Mouse (Mus musculus): Measurements from ENCODE around the gene Nebl. TPM values are rescaled to one million over a fixed set of nuclear protein-coding genes. Genes with fewer than 3 reads are reported as not detected.

Nebl gene
- polyA plus RNA-seq (2015; fragmentation: Nextera tagmentation; extraction: Ambion mirVana): 0.22 and 0.27 TPM in 2 replicates

GRCm38 (mm10) chr2:17730957-17731830, at the start of gene Nebl:
TSS of gene Nebl (minus strand) at chr2:17731464.
- WGBS (ENCODE audit: insufficient replicate concordance): under 1% methylated on average over 56 of the region's 59 CpGs
- no peak within 1 kb of the TSS for H3K9ac ChIP-seq (ENCODE audit: low read depth, low read length)
- peak within 1 kb of the TSS; percentile 66 for H3K4me2 ChIP-seq (ENCODE audit: low read depth, low read length)
- H3K9me3 ChIP-seq (replicated peaks; ENCODE audit: control insufficient read depth, low read length): no peaks in the 10 kb centered on the region
- ATAC-seq (ENCODE audit: low read depth): no peak
- no peaks in the 10 kb centered on the region for H3K36me3 ChIP-seq (ENCODE audit: control insufficient read depth, insufficient read depth)
- H3K27ac ChIP-seq (ENCODE audit: low read length): no peak within 1 kb of the TSS
- H3K4me1 ChIP-seq (ENCODE audit: control insufficient read depth, low read depth, low read length): peaks cover 2% of the 10 kb centered on the region; the same call in 1 of the 2 replicates
- peaks cover 31% of the 10 kb centered on the region for H3K27me3 ChIP-seq (ENCODE audit: control insufficient read depth, insufficient read depth, low read depth, low read length)
- H3K4me3 ChIP-seq (ENCODE audit: low read depth, low read length): peak within 1 kb of the TSS; percentile 48

GRCm38 (mm10) chr2:17770246-17770825, 39.1 kb upstream of the Nebl start:
- Histone ChIP-seq H3K27ac (ENCODE audit: low read length) (no peak overlapping the region), H3K9me3 (replicated peaks; ENCODE audit: control insufficient read depth, low read length) (no peaks in the 10 kb centered on the region)

GRCm38 (mm10) chr2:17769242-17769755, 38.0 kb upstream of the Nebl start:
- ATAC-seq (ENCODE audit: low read depth): no peak
- Histone ChIP-seq H3K9ac (ENCODE audit: low read depth, low read length) (no peak overlapping the region), H3K4me1 (ENCODE audit: control insufficient read depth, low read depth, low read length) (no peaks in the 10 kb centered on the region), H3K27me3 (ENCODE audit: control insufficient read depth, insufficient read depth, low read depth, low read length) (no peaks in the 10 kb centered on the region), H3K4me2 (ENCODE audit: low read depth, low read length) (no peak overlapping the region), H3K9me3 (replicated peaks; ENCODE audit: control insufficient read depth, low read length) (no peaks in the 10 kb centered on the region), H3K4me3 (ENCODE audit: low read depth, low read length) (no peak overlapping the region), H3K27ac (ENCODE audit: low read length) (no peak overlapping the region), H3K36me3 (ENCODE audit: control insufficient read depth, insufficient read depth) (no peaks in the 10 kb centered on the region)
- 54% methylated on average over 5 of the region's 5 CpGs for WGBS (ENCODE audit: insufficient replicate concordance)

More at GRCm38 (mm10) chr2:17770246-17770825, 39.1 kb upstream of the Nebl start:
- Histone ChIP-seq H3K4me2 (ENCODE audit: low read depth, low read length) (no peak overlapping the region), H3K9ac (ENCODE audit: low read depth, low read length) (no peak overlapping the region), H3K36me3 (ENCODE audit: control insufficient read depth, insufficient read depth) (no peaks in the 10 kb centered on the region), H3K27me3 (ENCODE audit: control insufficient read depth, insufficient read depth, low read depth, low read length) (no peaks in the 10 kb centered on the region), H3K4me1 (ENCODE audit: control insufficient read depth, low read depth, low read length) (no peaks in the 10 kb centered on the region), H3K4me3 (ENCODE audit: low read depth, low read length) (no peak overlapping the region)
- ATAC-seq (ENCODE audit: low read depth): no peak
- WGBS (ENCODE audit: insufficient replicate concordance): 61% methylated on average over 4 of the region's 4 CpGs

GRCm38 (mm10) chr2:17756271-17756670, 25.0 kb upstream of the Nebl start:
- Histone ChIP-seq H3K4me3 (ENCODE audit: low read depth, low read length) (no peak overlapping the region), H3K9me3 (replicated peaks; ENCODE audit: control insufficient read depth, low read length) (no peaks in the 10 kb centered on the region), H3K9ac (ENCODE audit: low read depth, low read length) (no peak overlapping the region), H3K27me3 (ENCODE audit: control insufficient read depth, insufficient read depth, low read depth, low read length) (no peaks in the 10 kb centered on the region), H3K4me1 (ENCODE audit: control insufficient read depth, low read depth, low read length) (no peaks in the 10 kb centered on the region), H3K36me3 (ENCODE audit: control insufficient read depth, insufficient read depth) (no peaks in the 10 kb centered on the region), H3K27ac (ENCODE audit: low read length) (no peak overlapping the region), H3K4me2 (ENCODE audit: low read depth, low read length) (no peak overlapping the region)
- WGBS (ENCODE audit: insufficient replicate concordance): 51% methylated on average over 4 of the region's 4 CpGs
- ATAC-seq (ENCODE audit: low read depth): no peak

- H3K36me3 ChIP-seq (ENCODE audit: control insufficient read depth, insufficient read depth): no peaks in the 10 kb centered on the region
- no peaks in the 10 kb centered on the region for H3K9me3 ChIP-seq (replicated peaks; ENCODE audit: control insufficient read depth, low read length)
- 4% methylated on average over 11 of the region's 11 CpGs for WGBS (ENCODE audit: insufficient replicate concordance)
- ATAC-seq (ENCODE audit: low read depth): no peak
- H3K27me3 ChIP-seq (ENCODE audit: control insufficient read depth, insufficient read depth, low read depth, low read length): no peaks in the 10 kb centered on the region
- H3K4me2 ChIP-seq (ENCODE audit: low read depth, low read length): peak overlapping the region; percentile 53
- peak overlapping the region; percentile 26; the same call in 1 of the 2 replicates for H3K4me3 ChIP-seq (ENCODE audit: low read depth, low read length)
- H3K4me1 ChIP-seq (ENCODE audit: control insufficient read depth, low read depth, low read length): no peaks in the 10 kb centered on the region
- H3K9ac ChIP-seq (ENCODE audit: low read depth, low read length): no peak overlapping the region
- no peak overlapping the region for H3K27ac ChIP-seq (ENCODE audit: low read length)
These were observed 10.9 kb upstream of the Nebl start for GRCm38 (mm10) chr2:17742051-17742763.

- H3K4me2 ChIP-seq (ENCODE audit: low read depth, low read length): peak overlapping the region; percentile 53
- H3K9ac ChIP-seq (ENCODE audit: low read depth, low read length): no peak overlapping the region
- H3K4me1 ChIP-seq (ENCODE audit: control insufficient read depth, low read depth, low read length): no peaks in the 10 kb centered on the region
- H3K9me3 ChIP-seq (replicated peaks; ENCODE audit: control insufficient read depth, low read length): no peaks in the 10 kb centered on the region
- WGBS (ENCODE audit: insufficient replicate concordance): 1% methylated on average over 16 of the region's 16 CpGs
- no peaks in the 10 kb centered on the region for H3K27me3 ChIP-seq (ENCODE audit: control insufficient read depth, insufficient read depth, low read depth, low read length)
- peak overlapping the region; percentile 26 for H3K4me3 ChIP-seq (ENCODE audit: low read depth, low read length)
- no peaks in the 10 kb centered on the region for H3K36me3 ChIP-seq (ENCODE audit: control insufficient read depth, insufficient read depth)
- H3K27ac ChIP-seq (ENCODE audit: low read length): no peak overlapping the region
- ATAC-seq (ENCODE audit: low read depth): no peak
These were observed 10.3 kb upstream of the Nebl start for GRCm38 (mm10) chr2:17741555-17741954.

- no peak overlapping the region for H3K9ac ChIP-seq (ENCODE audit: low read depth, low read length)
- H3K4me2 ChIP-seq (ENCODE audit: low read depth, low read length): no peak overlapping the region
- H3K4me1 ChIP-seq (ENCODE audit: control insufficient read depth, low read depth, low read length): no peaks in the 10 kb centered on the region
- no peak overlapping the region for H3K4me3 ChIP-seq (ENCODE audit: low read depth, low read length)
- WGBS (ENCODE audit: insufficient replicate concordance): 47% methylated on average over 2 of the region's 2 CpGs
- no peaks in the 10 kb centered on the region for H3K36me3 ChIP-seq (ENCODE audit: control insufficient read depth, insufficient read depth)
- no peak for ATAC-seq (ENCODE audit: low read depth)
- H3K27me3 ChIP-seq (ENCODE audit: control insufficient read depth, insufficient read depth, low read depth, low read length): no peaks in the 10 kb centered on the region
- no peak overlapping the region for H3K27ac ChIP-seq (ENCODE audit: low read length)
- no peaks in the 10 kb centered on the region for H3K9me3 ChIP-seq (replicated peaks; ENCODE audit: control insufficient read depth, low read length)
These were observed 9.2 kb upstream of the Nebl start for GRCm38 (mm10) chr2:17740454-17740853.

GRCm38 (mm10) chr2:17732210-17732609, 946 bp upstream of the Nebl start:
- WGBS (ENCODE audit: insufficient replicate concordance): 34% methylated on average over 7 of the region's 7 CpGs
- Histone ChIP-seq H3K27me3 (ENCODE audit: control insufficient read depth, insufficient read depth, low read depth, low read length) (peaks cover 31% of the 10 kb centered on the region), H3K9ac (ENCODE audit: low read depth, low read length) (no peak overlapping the region), H3K9me3 (replicated peaks; ENCODE audit: control insufficient read depth, low read length) (no peaks in the 10 kb centered on the region), H3K4me2 (ENCODE audit: low read depth, low read length) (0 out of 2 replicates have a peak overlapping the region, but pooled peaks have one; percentile 66), H3K4me1 (ENCODE audit: control insufficient read depth, low read depth, low read length) (peaks cover 2% of the 10 kb centered on the region; the same call in 1 of the 2 replicates), H3K36me3 (ENCODE audit: control insufficient read depth, insufficient read depth) (no peaks in the 10 kb centered on the region), H3K4me3 (ENCODE audit: low read depth, low read length) (no peak overlapping the region), H3K27ac (ENCODE audit: low read length) (no peak overlapping the region)
- ATAC-seq (ENCODE audit: low read depth): no peak

Data from liver, embryonic 16.5 days (tissue).